Mouse (Mus musculus): ENCODE measurements around the gene Gm28372.

DNA sequence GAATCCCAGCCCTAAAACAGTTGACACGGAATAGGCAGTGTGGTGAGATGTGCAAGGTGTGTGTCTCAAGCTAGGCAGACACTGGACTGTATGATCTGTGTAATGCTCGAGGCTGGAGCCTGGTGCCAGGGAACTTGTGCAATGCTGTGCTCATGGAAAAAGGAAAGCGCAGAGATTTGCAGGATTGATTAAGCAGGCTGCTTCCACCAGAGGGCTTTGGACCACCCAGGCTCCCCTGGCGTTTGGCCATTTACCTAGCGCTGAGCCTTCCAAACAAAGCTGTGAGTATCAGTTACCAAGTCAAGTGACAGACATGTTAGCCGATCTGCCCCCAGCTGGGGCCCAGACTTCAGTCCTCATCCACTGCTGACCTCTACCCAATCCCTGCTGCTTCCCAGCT lies 3.2 kb downstream of the Gm28372 start:
- TF ChIP-seq E2F4 (IDR thresholded peaks at IDR 0.05; ENCODE audit: insufficient replicate concordance, low read depth, low read length) (no peak), EP300 (IDR thresholded peaks at IDR 0.05; ENCODE audit: low read length) (no peak)

All from CH12.LX (cell line).